Mouse (Mus musculus): ENCODE results near the gene Agtr1a.

The Agtr1a gene

DNA sequence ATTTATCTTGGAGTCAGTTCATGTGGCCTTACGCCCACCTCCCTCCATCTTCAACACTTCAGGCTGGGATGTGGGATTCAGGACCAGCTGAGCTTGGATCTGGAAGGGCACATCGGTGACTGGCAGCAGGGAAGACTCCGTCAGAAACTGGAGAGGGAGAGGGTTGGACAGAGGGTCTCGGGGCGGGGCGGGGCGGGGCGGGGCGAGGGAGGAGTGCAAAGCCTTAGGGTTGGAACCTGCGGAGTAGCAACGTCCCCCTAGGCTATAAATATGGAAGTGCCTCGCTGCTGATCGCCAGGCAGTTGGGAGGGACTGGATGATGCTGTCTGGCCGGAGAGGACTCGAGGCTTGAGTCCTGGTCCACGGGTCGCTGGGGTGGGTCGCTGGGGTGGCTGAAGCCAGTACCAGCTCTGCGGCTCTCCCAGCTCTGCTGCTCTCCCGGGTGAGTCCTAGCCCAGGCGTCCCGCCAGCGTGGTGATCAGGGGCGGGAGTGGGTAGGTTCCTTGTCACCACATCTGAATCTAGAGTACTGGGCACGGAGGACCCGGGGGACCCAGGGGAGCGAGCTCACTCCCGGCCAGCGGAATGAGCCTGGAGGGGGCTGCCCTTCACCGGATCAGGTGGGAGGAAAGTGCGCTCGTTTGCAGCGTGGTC, at the start of gene Agtr1a:
Gene Agtr1a, plus strand, starts transcription at position 294 of the 654 bp plus-strand sequence.
- no peak for TF ChIP-seq GATA4 (IDR thresholded peaks at IDR 0.05; ENCODE audit: insufficient replicate concordance, low read length)

DNA sequence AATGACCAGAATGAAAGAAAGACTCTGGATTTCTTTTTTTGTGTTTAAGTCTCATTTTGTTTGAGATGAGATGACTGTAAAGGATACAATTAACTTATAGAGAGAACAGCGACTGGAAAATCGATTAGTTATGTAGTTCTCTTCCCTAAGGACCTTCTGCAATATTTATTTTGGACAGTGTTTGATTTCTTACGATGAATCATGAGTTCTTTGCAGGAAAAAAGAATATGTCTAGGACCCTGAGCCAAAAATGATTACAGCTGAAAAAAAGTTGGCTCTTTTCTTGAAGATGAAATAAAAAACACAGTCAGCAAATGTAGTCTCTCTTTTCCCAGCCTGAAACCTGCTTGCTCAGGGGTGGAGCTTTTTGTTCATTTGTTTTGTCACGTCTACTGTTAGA, 26.0 kb upstream of the Agtr1a start:
- TF ChIP-seq GATA4 (IDR thresholded peaks at IDR 0.05; ENCODE audit: insufficient replicate concordance, low read length) = no peak

DNA sequence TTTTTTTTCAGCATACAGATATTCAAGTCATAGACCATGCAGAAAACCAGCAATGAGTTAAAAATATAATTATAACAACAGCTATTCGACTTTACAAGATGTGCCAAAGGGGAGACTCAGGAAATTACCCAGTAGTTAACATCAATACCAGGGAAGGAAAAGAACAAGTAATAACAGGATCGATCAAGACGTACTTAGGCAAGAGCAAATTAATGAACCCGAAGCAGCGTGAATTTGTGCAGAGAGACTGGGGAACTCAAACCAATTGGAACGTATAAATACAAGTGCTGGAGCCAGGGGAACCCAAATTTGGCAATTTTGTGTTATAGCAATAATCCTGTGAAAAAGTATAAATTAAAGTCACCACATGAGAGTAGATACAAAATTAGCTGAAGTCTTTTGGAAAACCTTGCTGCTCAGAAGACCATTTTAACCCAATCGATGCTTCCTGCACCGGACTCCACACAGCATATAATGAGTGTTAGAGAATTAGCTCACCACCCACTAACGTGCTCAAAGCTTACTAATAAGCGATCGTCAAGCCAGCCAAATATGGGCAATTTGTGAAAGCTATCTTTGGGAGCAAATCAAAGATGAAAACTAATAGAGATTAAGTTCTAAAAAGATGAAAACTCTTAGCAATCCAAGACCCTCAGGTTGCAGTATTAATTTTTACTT, 11.4 kb upstream of the Agtr1a start:
- no peak for TF ChIP-seq GATA4 (IDR thresholded peaks at IDR 0.05; ENCODE audit: insufficient replicate concordance, low read length)

GRCm38 (mm10) chr13:30331061-30331460, 5.2 kb upstream of the Agtr1a start:
- no peak for TF ChIP-seq GATA4 (IDR thresholded peaks at IDR 0.05; ENCODE audit: insufficient replicate concordance, low read length)

GRCm38 (mm10) chr13:30331851-30332250, 4.4 kb upstream of the Agtr1a start:
- no peak for TF ChIP-seq GATA4 (IDR thresholded peaks at IDR 0.05; ENCODE audit: insufficient replicate concordance, low read length)

- TF ChIP-seq GATA4 (IDR thresholded peaks at IDR 0.05; ENCODE audit: insufficient replicate concordance, low read length) = peak; percentile 20; the same call in 1 of the 2 replicates
These were observed 3.7 kb upstream of the Agtr1a start for GRCm38 (mm10) chr13:30332581-30332980.

- no peak for TF ChIP-seq GATA4 (IDR thresholded peaks at IDR 0.05; ENCODE audit: insufficient replicate concordance, low read length)
These were observed 1.6 kb upstream of the Agtr1a start for GRCm38 (mm10) chr13:30334667-30335066.

- no peak for TF ChIP-seq GATA4 (IDR thresholded peaks at IDR 0.05; ENCODE audit: insufficient replicate concordance, low read length)
These were observed 672 bp downstream of the Agtr1a start for GRCm38 (mm10) chr13:30336913-30337312.

- no peak for TF ChIP-seq GATA4 (IDR thresholded peaks at IDR 0.05; ENCODE audit: insufficient replicate concordance, low read length)
These were observed 1.4 kb downstream of the Agtr1a start for GRCm38 (mm10) chr13:30337646-30338045.

GRCm38 (mm10) chr13:30338576-30338975, 2.3 kb downstream of the Agtr1a start:
- TF ChIP-seq GATA4 (IDR thresholded peaks at IDR 0.05; ENCODE audit: insufficient replicate concordance, low read length) = no peak

- no peak for TF ChIP-seq GATA4 (IDR thresholded peaks at IDR 0.05; ENCODE audit: insufficient replicate concordance, low read length)
These were observed 3.7 kb downstream of the Agtr1a start for GRCm38 (mm10) chr13:30339927-30340326.

DNA sequence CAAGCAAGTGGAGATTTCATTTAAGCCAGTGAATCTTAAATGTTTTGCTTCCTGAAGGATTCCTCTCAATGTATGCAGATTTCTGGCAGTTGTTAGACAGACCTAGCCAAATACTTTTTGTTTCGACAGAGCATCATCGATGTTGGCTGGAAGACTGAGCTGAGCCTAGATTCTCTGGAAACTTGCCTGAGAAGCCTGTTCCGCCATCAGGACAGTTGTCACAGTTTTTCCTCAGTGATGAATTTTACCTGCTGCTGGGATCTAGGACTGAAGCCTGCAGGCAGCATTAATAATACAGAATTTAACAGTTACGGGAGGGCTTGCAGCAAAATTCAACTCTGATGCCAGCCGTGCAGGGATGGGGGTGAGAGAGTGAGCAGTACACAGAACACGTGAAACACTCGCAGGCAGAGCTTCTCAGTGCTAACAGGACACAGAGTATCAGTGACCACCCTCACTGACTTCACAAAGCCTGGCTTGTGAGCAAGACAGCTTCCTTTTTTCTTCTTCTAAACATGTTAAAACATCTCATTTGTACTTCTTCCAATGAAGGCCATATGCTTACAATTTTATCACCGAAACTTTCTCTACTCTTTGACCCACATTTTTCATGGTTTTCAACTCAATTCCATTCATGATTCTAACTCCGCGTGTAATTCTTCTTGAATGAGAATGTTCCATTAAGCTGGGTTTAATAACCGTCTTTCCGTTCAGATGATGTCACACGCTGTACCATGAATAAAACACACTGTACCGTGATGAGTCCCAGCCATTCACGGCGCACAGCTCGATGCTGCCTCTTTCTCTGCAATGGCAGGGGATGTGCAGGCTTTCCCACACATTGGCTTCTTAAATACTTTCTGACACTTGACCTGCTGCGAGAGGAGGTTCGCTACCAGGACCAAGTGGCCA, 6.0 kb downstream of the Agtr1a start:
- TF ChIP-seq GATA4 (IDR thresholded peaks at IDR 0.05; ENCODE audit: insufficient replicate concordance, low read length) = no peak

DNA sequence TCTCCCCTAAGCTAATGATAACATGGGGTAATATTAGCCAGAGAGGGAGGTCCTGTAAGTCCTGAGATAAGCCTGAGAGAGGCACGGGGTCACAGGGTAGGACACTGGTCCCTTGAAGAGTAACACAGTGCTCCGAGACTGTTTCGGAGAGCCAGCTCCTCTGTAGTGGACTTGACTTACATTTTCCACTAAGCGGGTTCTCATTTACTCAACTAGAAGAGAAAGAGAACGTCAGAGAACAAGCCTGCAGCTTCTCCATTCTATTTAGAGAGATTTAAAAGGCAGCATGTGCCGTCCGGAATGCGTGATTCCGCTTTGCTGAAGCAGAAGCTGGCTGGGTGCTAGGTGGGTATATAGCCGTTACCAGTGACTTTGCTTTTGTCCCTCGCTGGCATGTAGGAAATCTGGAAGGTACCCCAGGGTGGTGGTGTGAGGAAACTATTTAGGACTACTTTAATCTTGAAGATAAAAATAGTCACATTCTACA, 9.2 kb downstream of the Agtr1a start:
- no peak for TF ChIP-seq GATA4 (IDR thresholded peaks at IDR 0.05; ENCODE audit: insufficient replicate concordance, low read length)

DNA sequence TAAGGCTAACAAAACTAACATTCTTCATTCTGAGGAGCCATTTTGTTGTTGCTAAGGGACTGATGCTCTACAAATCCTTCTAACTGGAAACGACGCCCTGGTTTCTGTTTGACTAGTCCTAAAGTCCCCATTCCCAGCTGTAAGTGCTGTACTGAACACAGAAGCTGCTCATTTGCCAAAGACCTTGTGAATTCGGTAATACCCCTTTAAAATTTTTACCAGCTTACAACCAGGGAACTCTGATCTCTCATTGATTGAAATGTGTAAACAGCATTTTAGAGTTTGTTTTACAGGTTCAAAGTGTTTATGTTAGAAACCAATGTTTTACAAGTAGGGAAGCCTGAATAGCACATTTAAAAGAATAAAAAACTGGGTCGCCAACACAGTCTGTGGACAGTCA, 10.6 kb downstream of the Agtr1a start:
- TF ChIP-seq GATA4 (IDR thresholded peaks at IDR 0.05; ENCODE audit: insufficient replicate concordance, low read length) = no peak

DNA sequence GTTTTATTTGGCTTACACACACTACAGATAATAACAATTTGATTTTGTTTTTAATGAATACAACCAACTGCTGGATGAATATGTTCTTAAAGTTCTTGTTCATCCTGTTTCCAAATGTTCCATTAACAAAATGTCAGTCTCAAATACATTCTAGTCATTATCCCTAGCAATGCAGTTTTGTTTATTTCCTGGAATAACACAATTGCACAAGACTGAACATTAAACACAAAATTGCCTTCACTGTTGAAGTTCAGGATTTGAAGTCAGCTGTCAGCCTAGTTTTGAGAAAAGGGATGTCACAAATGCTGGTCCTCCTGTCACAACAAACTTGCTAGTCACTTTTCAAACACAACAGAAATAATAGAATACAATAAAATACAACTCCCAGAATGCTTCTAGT, 12.1 kb downstream of the Agtr1a start:
- no peak for TF ChIP-seq GATA4 (IDR thresholded peaks at IDR 0.05; ENCODE audit: insufficient replicate concordance, low read length)

Measured in liver, adult (tissue).